Mouse (Mus musculus): ENCODE measurements at regions not wholly inside any gene's neighbourhood (a gene's known extent, or its start where the extent isn't known, plus 50 kb on each side); places are given as distances from the start of the nearest gene placed in this dataset. TPM values are rescaled to one million over a fixed set of nuclear protein-coding genes. Genes with fewer than 3 reads are reported as not detected.

Small RNA genes in the stretch of these regions (microRNA-seq; reads per million reads assigned to microRNA genes)
- gene Gm24587 (ENCODE audit: borderline number of aligned reads) = not detected
- not detected for gene Mir3966 (ENCODE audit: borderline number of aligned reads)

All from heart, embryonic 11.5 days (tissue).